Mouse (Mus musculus): ENCODE data around the gene Btbd19. TPM values are rescaled to one million over a fixed set of nuclear protein-coding genes. Genes with fewer than 3 reads are reported as not detected.
A peak's percentile ranks its signal among the peaks of the same experiment; 100 is the strongest.

The Btbd19 gene
- polyA plus RNA-seq, 1 experiment from 2014 or later: 8.3 TPM

DNA sequence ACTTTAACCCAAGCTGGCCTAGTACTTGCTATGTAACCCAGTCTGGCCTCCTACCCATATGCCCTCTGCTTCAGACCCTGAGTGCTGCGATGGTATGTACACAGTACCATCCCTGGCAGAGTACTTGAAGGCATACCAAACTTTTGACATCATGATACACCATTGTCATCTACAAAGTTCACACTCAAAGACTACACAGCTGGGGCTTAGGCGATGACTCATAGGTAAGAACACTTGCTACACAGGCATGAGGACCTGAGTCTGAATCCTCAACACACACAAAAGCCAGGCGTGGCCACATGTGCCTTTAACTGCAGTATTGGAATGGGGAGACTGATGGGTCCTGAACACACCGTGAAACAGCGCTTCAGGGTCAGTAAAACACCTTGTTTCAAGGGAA, 54.3 kb downstream of the Btbd19 start:
- H3K4me1 ChIP-seq (replicated peaks; ENCODE audit: control insufficient read depth, insufficient read depth, low read length): peaks cover 4% of the 10 kb centered on the region; the same call in 1 of the 2 replicates

DNA sequence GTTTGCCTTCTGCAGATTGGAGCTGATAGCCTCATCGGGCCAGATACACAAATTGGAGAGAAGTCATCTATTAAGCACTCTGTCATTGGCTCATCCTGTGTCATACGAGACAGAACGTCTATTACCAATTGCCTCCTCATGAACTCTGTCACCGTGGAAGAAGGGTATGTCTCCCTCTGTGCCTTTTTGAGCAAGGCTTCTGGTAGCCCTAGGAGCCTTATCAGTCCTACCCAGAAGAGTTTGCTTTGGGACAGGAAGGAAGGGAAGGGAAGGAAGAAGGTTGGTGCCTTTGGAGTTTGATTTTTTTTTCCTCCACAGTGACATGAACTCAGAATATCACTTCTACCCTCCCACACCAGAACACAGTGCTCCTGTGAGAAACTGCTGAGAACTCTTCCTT, 54.9 kb downstream of the Btbd19 start:
- Histone ChIP-seq H3K4me2 (no peak overlapping the region), H3K4me1 (replicated peaks; ENCODE audit: control insufficient read depth, insufficient read depth, low read length) (peaks cover 4% of the 10 kb centered on the region; the same call in 1 of the 2 replicates), H3K9ac (ENCODE audit: low read depth, low read length) (no peak overlapping the region), H3K27me3 (replicated peaks; ENCODE audit: control insufficient read depth, insufficient read depth, low read length) (no peaks in the 10 kb centered on the region), H3K4me3 (ENCODE audit: low read depth, low read length) (no peak overlapping the region), H3K9me3 (ENCODE audit: control insufficient read depth, low read length) (no peaks in the 10 kb centered on the region), H3K36me3 (ENCODE audit: control insufficient read depth, insufficient read depth, low read length) (peaks cover 37% of the 10 kb centered on the region), H3K27ac (ENCODE audit: low read depth, low read length) (no peak overlapping the region; the same call in 1 of the 2 replicates)
- ATAC-seq (replicated peaks; ENCODE audit: low FRiP score) (peak; percentile 43; the same call in 1 of the 2 replicates), DNase-seq (ENCODE audit: low spot score) (no peak)
- 52% methylated on average over 4 of the region's 4 CpGs for WGBS

More for the DNA sequence above, 54.3 kb downstream of the Btbd19 start:
- Histone ChIP-seq H3K9ac (ENCODE audit: low read depth, low read length) (no peak overlapping the region), H3K27ac (ENCODE audit: low read depth, low read length) (no peak overlapping the region), H3K4me3 (ENCODE audit: low read depth, low read length) (no peak overlapping the region), H3K9me3 (ENCODE audit: control insufficient read depth, low read length) (no peaks in the 10 kb centered on the region), H3K4me2 (no peak overlapping the region), H3K36me3 (ENCODE audit: control insufficient read depth, insufficient read depth, low read length) (peaks cover 34% of the 10 kb centered on the region), H3K27me3 (replicated peaks; ENCODE audit: control insufficient read depth, insufficient read depth, low read length) (no peaks in the 10 kb centered on the region)
- ATAC-seq (replicated peaks; ENCODE audit: low FRiP score): no peak
- WGBS: 90% methylated on average over 5 of the region's 5 CpGs
- DNase-seq (ENCODE audit: low spot score): no peak

DNA sequence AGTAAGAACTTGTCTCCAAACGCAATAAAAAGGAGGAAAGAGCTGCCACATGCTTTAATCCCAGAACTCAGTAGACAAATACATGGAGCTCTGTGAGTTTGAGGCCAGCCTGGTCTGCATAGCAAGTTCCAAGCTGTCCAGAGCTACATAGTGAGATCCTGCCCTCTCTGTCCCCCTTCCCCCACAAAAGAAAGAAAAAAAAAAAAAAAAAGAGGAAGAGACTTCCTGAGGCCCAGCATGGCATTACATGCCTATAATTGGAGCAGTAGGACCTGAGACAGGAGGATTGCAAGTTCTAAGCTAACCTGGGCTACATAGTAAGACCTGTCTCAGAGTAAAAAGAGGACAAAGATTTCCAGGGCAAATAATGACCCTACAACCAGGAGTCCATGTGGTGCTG, 55.9 kb downstream of the Btbd19 start:
- peaks cover 4% of the 10 kb centered on the region; the same call in 1 of the 2 replicates for H3K4me1 ChIP-seq (replicated peaks; ENCODE audit: control insufficient read depth, insufficient read depth, low read length)
- H3K27me3 ChIP-seq (replicated peaks; ENCODE audit: control insufficient read depth, insufficient read depth, low read length): no peaks in the 10 kb centered on the region
- DNase-seq (ENCODE audit: low spot score) (no peak), ATAC-seq (replicated peaks; ENCODE audit: low FRiP score) (no peak)
- no peaks in the 10 kb centered on the region for H3K9me3 ChIP-seq (ENCODE audit: control insufficient read depth, low read length)
- no peak overlapping the region for H3K9ac ChIP-seq (ENCODE audit: low read depth, low read length)
- peaks cover 38% of the 10 kb centered on the region for H3K36me3 ChIP-seq (ENCODE audit: control insufficient read depth, insufficient read depth, low read length)
- no peak overlapping the region for H3K4me2 ChIP-seq
- H3K4me3 ChIP-seq (ENCODE audit: low read depth, low read length): no peak overlapping the region
- WGBS: 85% methylated on average over 1 of the region's 1 CpGs
- H3K27ac ChIP-seq (ENCODE audit: low read depth, low read length): no peak overlapping the region

Small RNAs within 50 kb of the gene (microRNA-seq; reads per million reads assigned to microRNA genes)
- gene Gm22398 (ENCODE audit: borderline number of aligned reads): not detected

Other genes with a start within 250 kb of the Btbd19 start
- 0.23 and 0.29 TPM in 2 replicates for gene Zswim5, start 248.3 kb downstream of the Btbd19 start, polyA plus RNA-seq (2014; fragmentation: Nextera tagmentation; extraction: Ambion mirVana)
- gene Urod, start 131.3 kb downstream of the Btbd19 start, polyA plus RNA-seq (2014; fragmentation: Nextera tagmentation; extraction: Ambion mirVana): 344 and 350 TPM in 2 replicates
- gene Hectd3, start 130.4 kb downstream of the Btbd19 start, polyA plus RNA-seq (2014; fragmentation: Nextera tagmentation; extraction: Ambion mirVana): 10.8 and 12.0 TPM in 2 replicates
- 69.9 and 80.4 TPM in 2 replicates for gene Eif2b3, start 106.3 kb downstream of the Btbd19 start, polyA plus RNA-seq (2014; fragmentation: Nextera tagmentation; extraction: Ambion mirVana)
- gene Ptch2, start 29.6 kb downstream of the Btbd19 start, polyA plus RNA-seq (2014; fragmentation: Nextera tagmentation; extraction: Ambion mirVana): 1.4 and 1.8 TPM in 2 replicates
- gene Tctex1d4, start 1.1 kb upstream of the Btbd19 start, polyA plus RNA-seq (2014; fragmentation: Nextera tagmentation; extraction: Ambion mirVana): not detected in 2 replicates
- gene Plk3, start 8.2 kb upstream of the Btbd19 start, polyA plus RNA-seq (2014; fragmentation: Nextera tagmentation; extraction: Ambion mirVana): 2.4 and 2.5 TPM in 2 replicates
- 1,349 and 1,481 TPM in 2 replicates for gene Rps8, start 30.5 kb upstream of the Btbd19 start, polyA plus RNA-seq (2014; fragmentation: Nextera tagmentation; extraction: Ambion mirVana)
- 57.3 and 68.0 TPM in 2 replicates for gene Kif2c, start 56.9 kb upstream of the Btbd19 start, polyA plus RNA-seq (2014; fragmentation: Nextera tagmentation; extraction: Ambion mirVana)
- gene Tmem53, start 126.2 kb upstream of the Btbd19 start, polyA plus RNA-seq (2014; fragmentation: Nextera tagmentation; extraction: Ambion mirVana): 3.1 and 4.9 TPM in 2 replicates
- gene Armh1, start 126.4 kb upstream of the Btbd19 start, polyA plus RNA-seq (2014; fragmentation: Nextera tagmentation; extraction: Ambion mirVana): not detected in 2 replicates